Mouse (Mus musculus) gastrocnemius, postnatal 36 days (tissue): ENCODE results near the gene Aktip. TPM values are rescaled to one million over a fixed set of nuclear protein-coding genes. Genes with fewer than 3 reads are reported as not detected.

Experiments used
- DNase-seq, 2 experiments: peaks; one replicate each; pipeline ENCODE4 v3.0.0; 2022
- intact Hi-C: fragments of 180-260 bp; cut with DNase I; formaldehyde crosslinking; loops from one replicate; pipeline ENCODE4 v1.15.1; 2025
- long read RNA-seq, 2 experiments: library from polyadenylated mRNA; stranded (forward); transcript quantifications; one replicate each; pipeline ENCODE4 v2.0.0; 2021
- total RNA-seq, 2 experiments: library from RNA; stranded (reverse); gene quantifications; 2 replicates each; pipeline ENCODE4 v1.2.3; 2021

The Aktip gene
- 10 to 100 TPM; 45.9 to 46.2 TPM for total RNA-seq
- long read RNA-seq, experiment 1, transcript Aktip-205 (10 exons, 2,079 nt): major isoform, 30 of 58 reads
- long read RNA-seq, experiment 1, transcript Aktip-201 (10 exons, 1,171 nt): minor isoform, 11 of 58 reads
- long read RNA-seq, experiment 1, partial matches to known transcripts: 2 of 58 reads
- long read RNA-seq, experiment 1, other reads (novel, unspliced or antisense): 14 of 58 reads
- long read RNA-seq, experiment 2, transcript Aktip-205 (10 exons, 2,079 nt): major isoform, 40 of 104 reads
- long read RNA-seq, experiment 2, transcript Aktip-201 (10 exons, 1,171 nt): minor isoform, 29 of 104 reads
- long read RNA-seq, experiment 2, partial matches to known transcripts: 2 of 104 reads
- long read RNA-seq, experiment 2, other reads (novel, unspliced or antisense): 30 of 104 reads

DNA sequence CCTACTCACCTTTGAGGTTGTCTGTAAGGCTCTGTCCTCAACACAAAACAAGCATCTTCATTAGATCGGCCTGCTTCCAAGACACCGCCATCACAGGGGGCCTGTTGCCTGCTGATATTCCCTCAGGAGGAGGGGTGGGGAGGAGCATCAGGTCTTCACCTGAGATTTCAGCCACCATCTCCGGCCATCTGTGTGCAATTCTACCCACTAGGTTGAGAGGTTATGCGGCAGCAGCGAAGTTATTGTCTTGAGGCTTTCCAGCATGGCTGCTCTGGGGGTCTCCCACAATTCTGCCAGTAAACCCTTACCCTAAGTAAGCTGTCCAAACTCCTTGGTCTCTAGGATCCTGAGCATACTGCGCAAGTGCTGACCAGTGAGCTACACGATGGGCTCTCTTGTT, at the start of gene Aktip:
Gene Aktip, minus strand, starts transcription at position 101 of the 400 bp plus-strand sequence.
- DNase-seq: no peak
- intact Hi-C loops: no loop called here

DNA sequence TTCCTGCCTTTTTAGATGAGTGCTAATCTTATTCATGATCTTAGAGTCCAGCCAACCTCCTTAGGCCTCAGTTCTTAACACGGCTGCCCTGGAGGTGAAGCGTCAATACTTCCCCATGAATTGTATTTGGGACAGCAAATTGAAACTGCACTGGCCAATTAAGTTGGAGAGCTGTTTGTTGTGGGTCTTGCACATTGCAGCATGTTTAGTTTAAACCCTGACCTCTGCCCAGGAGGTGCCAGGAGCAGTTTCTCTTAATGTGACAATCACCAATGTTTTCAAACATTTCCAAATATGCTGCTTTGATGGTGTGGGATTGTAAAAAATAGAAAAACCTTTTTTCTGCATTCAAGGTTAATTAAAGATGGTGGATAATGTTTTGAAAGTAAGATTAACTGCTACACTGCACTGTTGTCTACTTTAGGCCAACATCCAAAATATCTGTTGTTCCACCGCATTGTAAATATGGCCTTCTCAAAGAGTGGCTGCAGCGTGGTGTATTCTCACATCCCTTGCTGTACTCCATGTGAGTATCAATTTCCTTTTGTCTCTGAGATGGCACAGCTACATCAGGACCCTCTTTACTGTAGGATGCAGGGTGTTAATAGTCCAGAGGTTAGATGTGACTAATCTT, 46.2 kb upstream of the Aktip start:
- intact Hi-C loops: no loop called here
- DNase-seq: no peak

DNA sequence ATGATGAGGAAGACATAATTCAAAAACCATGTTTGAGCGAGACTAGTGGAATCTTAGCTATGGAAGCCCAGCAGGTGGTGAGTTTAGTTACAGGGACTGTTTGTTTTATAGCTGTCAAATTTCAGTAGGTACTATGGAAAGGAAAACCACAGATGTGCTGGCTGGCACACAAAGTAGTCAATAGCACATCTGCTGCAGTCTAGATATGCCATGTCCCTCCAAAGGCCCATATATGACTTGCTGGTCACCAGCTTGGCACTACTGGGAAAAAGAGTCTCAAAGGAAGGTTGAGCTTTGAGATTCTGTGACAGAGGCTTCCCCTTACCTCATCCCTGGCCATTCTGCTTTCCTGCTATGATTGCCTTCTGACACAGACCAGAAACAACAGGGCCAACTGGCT, 42.9 kb upstream of the Aktip start:
- DNase-seq: no peak
- intact Hi-C loops: no loop called here

DNA sequence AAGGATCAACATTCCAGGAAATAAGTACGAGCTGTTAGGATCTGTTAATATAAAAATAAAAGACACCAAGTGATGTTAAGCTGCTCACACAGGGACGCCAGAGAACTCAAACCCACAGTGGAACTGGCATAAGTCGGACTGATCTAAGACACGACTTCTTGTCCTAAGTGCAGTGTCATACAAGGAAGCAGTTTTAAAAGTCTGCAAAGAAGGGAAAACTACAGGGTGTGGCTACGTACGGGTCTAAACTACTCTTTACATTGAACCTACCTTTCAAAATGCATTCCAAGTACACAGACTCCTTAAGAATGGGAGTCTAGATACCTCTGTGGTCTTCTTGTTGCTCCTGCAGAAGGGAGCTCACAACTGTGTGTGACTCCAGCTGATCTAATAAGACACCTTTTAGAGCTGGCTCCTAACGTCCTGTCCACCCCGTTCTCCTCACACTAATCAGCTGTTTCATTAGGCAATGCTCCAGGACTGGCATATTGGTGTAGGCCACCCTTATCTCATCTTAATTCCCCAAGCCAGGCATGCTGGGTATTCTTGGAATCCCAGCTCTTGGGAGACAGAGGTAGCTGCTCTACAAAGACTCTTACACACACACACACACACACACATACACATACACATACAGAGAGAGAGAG, 42.2 kb upstream of the Aktip start:
- no peak for DNase-seq
- intact Hi-C loops: no loop called here

DNA sequence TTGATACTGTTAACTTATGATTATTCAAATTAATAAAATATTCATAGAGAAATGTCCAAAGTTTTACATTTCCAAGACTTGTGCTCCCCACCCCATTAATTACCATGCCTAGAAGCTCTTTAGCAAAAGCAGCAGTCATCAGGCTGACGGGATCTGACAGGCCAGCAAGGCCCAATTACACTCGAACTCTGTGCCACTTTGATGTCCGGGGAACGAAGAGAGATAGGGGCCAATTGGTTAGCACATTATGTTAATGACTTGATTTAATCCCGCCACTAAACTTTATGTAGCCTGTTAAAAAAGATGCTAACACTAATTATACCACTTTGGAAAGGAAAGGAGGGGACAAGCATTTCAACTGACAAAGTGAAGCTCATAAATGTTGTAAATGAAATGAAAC, 41.6 kb upstream of the Aktip start:
- DNase-seq: no peak
- intact Hi-C loops: no loop called here

DNA sequence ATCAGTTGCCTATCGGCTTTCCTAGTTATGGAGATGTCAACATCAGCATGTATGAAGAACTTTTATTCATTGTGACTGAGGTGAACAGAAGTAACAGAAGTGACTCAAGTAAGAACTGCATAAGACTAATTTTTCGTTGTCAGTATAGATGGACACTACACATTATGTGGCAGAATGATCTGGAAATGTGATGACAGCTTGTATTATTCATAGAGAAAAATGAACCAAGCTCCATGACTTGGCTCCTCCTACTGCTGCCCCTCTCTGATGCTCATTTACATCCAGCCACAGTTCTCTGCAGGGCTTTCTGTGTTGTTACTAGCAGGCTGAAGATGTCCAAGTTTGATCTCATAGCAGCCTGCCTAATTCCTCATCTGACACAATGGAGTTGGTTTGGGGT, 37.4 kb upstream of the Aktip start:
- DNase-seq: no peak
- intact Hi-C loops: no loop called here

DNA sequence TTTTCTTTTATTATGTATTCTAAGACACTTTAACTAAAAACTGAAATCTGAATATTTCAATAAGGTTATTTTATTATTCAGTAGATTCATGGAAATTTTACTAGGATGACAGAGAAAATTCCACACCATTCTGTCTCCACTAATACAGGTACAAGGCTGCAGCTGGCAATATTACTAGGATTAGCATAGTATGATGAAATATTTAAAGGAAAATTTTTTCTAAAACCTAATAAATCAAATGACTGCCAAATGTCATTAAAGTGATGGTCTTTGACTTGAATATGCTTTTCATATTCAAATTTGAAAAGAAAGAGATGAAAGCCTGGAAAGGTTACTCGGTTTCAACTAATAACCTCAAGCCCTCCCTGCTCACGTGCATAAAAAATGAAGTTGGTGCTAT, 34.3 kb upstream of the Aktip start:
- no peak for DNase-seq
- intact Hi-C loops: no loop called here

DNA sequence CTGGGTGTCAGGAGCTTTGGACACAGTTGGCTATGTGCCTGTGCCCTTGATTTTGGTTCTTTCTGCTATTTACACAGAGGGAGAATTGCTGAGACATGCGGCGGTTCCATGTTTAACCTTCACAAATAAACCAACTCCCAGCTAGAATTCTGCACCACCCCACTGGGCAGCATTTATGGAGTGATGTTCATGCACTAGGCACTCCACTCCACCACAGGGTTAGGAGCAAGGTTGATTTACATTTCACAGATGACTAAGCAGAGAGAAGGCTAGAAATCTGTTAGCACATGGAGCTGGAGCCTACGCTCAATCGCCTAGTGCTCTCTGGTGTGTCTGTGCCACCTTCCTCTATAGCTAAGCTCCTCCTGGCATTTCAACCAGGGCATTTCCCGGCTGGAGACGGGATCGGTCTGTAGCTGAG, 27.7 kb upstream of the Aktip start:
- intact Hi-C loops: no loop called here

DNA sequence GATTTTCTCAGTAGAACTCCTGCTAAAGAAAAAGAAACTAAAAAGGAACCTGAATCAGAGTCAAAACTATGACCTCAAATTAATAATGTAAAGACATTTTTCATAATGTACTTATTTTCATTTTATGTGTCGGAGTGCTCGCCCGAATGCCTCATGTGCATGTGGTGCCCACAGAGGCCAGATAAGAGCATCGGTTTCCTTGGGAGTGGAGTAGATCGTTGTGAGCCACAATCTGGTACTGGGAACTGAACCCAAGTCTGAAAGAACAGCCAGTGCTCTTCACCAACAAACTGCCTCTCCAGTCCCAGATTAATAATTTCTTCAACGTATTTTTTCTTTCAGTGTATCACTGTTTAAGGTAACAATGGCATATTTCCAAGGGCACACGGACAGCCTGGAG, 24.5 kb upstream of the Aktip start:
- no peak for DNase-seq
- intact Hi-C loops: no loop called here

More for the DNA sequence above, 27.7 kb upstream of the Aktip start:
- DNase-seq: no peak

DNA sequence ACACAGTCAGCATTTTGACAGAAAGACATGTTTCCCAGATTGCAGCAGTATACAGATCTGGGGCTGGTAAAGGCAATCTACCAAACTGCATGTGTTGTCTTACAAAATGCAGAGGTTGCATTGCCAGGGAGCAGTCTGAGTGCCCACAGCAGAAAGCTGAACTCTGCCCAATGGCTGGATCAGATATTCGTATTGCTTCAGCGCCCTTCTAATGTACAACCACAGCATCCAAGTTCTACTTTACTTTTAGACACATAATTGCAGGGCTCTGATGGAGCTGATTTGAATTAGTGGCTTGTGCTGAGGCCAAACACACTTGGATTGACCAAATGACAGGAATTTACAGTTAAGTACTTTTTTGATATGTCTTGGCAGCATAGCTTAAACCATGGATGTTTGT, 22.1 kb upstream of the Aktip start:
- intact Hi-C loops: no loop called here

DNA sequence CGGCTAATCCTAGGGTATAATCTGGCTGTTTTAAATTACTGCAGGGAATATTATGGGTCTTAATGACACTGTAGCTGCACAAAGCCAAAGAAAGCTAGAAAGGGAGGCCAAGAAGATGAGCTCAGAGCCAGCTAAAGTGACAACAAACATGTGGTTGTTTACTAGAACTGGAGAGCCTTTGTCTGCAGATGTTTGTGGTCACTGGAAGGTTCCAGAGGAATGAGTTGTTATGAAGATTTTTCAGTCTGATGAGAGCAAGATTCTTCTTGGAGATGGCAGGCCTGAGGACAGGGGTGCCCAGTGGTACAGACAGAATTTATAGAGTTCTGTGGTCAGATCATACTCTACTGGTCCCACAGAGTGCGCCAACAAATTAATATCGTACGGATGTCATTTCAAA, 18.5 kb upstream of the Aktip start:
- DNase-seq: no peak
- intact Hi-C loops: no loop called here

More for the DNA sequence above, 22.1 kb upstream of the Aktip start:
- DNase-seq: no peak

DNA sequence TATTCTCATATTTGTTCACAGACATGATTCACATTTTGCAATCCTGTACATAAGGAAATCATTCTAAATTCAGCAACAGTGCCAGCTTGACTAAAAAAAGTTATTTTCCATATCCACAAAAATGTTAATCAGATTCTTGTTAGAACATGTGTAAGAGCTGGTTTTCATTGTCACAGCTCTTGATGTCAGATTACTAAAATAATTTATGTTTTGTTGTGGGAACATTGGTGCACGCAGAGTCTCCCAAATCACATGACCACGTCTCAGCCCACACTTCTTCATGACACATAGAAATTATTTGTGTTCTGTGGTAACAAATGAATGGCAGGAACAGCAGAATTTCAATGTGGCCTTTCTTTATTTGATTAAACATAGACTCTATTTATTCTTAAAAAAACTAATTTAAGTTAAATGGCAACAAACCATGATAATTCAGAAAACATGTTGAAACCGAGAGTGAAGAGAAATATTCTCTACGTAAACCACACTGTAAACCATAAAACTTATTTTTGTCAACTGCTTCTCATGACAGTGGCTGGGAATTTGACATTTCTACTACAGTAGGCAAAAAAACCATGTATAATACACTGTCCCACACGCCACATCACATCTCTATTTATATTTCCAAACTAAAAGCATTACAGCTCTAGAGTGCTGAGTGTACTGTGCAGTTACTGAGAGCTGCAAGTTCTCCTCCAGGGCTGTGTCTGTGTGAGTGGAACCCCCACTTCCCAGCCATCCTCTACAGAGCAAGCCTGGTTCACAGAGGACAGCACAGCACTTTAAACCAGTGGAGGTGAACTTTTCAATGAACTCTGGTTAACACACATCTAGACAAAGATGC, 17.5 kb upstream of the Aktip start:
- intact Hi-C loops: no loop called here

DNA sequence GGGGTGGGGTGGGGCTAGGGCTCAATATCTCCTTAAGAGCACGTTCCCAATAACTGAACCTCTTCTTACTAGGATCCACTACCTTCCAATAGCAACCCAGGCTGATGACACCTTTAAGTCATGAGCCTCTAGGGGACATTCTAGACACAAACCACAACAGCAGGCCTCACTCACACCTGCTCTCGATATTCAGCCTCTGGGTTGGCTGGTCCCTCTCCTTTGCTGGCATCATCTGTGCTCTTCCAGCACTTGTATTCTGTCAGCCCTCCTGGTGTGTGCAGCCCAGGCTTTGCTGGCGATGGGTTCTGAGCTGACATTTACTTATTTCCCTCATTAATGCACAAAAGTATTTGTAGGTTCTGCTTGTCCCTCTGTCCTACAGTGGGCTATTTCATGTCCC, 14.5 kb upstream of the Aktip start:
- intact Hi-C loops: no loop called here
- DNase-seq: no peak

More for the DNA sequence above, 17.5 kb upstream of the Aktip start:
- DNase-seq: no peak

DNA sequence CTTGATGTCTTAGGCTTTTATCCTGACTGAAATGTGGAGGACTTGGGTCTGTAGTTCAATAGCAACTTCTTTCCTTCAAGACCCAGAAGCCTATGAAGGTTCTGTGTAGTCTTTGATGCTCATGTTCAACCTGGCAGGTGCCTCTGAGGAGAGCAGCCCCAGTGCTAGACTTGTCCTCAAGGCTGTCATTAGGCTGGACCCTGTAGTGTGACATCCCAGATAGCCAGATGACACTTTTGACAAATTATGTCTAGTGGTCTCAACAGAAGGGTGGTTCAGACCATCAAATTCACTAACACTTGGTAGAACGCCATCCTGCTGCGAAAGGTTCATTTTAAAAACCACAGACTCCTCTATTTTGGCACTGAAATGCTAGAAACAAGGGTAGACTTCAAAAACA, 13.2 kb upstream of the Aktip start:
- no peak for DNase-seq
- intact Hi-C loops: no loop called here

DNA sequence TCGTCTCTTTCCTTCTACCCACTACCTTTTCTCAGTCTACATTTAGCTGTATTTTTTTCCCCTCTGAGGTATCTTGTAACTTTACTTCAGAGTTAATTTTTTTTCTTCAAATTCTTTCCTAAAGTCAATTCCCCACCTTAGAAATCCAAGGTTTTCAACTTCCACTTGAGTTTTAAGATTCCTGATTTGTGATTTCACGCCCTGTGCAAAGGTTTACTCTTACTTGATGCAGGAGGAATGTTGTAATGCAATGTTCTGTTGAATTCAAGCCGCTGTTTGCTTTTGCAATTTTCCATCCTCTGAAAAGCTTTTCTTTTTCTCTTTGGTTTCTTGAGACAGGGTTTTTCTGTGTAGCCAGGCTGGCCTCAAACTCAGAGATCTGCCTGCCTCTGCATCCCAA, 9.9 kb upstream of the Aktip start:
- no peak for DNase-seq
- intact Hi-C loops: no loop called here

DNA sequence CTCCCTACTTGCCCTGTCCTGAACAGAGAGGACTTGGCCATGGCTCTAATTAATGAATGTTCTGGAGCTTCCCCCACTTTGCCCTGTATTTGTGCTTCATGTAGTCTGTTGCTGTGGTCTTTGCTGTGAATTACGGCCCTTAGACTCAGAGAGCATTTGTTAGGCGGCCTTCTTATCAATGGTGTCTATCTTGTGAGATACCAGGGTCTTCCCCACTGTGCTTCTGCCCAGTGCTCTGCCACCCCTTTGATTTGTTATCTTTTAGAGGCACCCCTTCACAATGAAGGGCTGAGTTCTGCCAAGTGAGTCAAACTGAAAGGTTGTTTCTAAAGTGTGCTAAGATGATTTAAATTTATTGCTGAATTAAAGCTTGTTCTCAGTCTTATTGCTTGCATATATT, 7.9 kb upstream of the Aktip start:
- no peak for DNase-seq
- intact Hi-C loops: no loop called here

DNA sequence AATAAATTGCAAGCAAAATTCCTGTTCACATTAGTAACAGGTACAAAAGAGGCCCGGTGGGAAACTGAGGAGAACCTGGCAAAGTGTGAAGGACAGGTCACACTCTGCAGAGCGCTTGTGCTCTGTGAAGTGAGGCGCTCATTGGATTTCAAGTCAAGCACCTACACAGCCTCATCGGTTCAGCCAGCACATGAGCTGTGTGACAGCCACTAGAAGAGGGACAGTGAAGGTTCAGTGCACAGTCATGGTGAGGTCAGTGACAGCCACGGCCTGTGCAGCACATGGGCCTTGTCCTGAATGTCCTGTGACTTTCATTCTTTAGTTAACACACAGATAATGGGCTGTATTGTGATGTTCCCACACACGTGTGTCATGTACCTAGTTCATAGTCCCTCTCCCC, 6.1 kb upstream of the Aktip start:
- intact Hi-C loops: no loop called here
- no peak for DNase-seq

DNA sequence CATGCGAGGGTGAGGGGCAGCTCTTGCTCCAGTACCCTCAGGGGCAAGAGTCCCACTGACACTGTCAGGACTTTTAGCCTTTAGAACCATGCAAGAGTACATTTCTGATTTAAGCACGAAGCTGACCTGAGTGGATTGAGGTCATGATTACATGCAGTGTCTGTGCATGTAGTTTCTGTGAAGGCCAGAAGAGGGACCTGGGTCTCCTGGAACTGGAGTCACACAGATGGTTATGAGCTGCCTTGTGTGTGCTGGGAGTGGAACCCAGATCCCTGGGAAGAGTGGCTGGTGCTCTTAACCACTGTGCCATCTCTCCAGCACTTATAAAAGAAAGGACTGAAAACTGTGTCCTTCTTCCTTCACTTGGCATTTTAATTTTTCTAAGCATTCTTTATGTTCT, 1.4 kb upstream of the Aktip start:
- DNase-seq: no peak
- intact Hi-C loops: no loop called here

DNA sequence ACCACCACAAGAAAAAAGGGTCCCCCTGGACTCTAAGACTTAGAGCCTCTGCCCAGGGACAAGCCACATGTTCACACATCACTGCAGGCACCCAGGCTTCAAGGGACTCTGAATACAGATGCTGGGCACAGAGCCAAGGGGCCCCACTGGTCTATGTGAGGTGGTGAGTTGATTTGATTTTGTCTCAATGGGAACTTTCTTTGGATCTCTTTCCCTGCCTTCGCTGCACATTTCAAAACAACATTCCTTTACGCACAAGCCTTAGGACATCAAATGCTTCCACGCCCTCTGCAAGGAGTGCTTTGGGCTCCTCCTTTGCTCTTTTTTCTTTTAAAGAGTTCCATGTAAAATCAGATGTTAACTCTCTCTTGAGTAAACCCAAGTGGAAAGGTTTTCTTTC, 1.7 kb downstream of the Aktip start:
- DNase-seq: no peak
- intact Hi-C loops: no loop called here

DNA sequence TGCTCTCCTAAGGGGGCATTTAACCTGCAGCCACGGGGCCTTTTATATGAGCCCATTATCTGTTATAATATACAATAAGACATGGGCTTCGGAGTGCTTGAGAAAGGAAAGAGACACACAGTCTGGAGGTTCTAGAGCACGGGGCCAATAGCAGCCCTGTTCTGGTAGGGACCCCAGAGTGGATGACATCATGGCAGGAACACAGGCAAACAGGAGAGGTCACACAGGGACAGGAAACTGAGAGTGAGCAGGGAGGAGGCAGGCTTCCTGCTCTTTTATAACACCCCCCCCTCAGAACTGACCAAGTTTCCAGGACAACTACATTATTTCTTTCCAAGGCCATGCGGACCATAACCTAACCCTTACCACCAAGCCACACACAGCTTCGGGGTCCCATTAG, 2.5 kb downstream of the Aktip start:
- no peak for DNase-seq
- intact Hi-C loops: no loop called here

DNA sequence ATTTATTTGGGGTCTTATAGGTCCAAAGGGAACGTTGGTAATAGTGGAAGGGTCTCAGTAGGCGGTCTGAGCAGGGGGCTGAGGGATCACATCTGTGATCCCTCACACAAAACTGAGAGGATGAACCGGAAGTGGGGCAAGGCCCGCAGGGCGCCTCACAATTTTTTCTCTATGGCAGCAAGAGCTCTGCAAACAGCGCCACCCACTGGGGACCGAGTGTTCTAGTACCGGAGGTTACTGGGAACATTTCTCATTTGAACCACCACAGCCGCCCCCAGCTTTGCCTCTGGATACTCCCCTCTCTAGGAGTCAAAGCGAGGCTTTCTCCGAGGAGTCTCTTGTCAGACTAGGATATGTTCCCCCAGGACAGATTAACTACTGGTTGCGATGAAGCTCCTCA, 3.1 kb downstream of the Aktip start:
- no peak for DNase-seq
- intact Hi-C loops: no loop called here
